Mouse (Mus musculus) T-helper 1 cell (primary cell): ENCODE measurements around the gene Olfr1039.
"Not testable (repeated sequence)": the region's sequence is repeated elsewhere in the genome, so short reads cannot be mapped to it uniquely, and the experiment has no call there.

Experiments used
- in situ Hi-C: fragments of 300-600 bp; cut with MboI, MseI; formaldehyde crosslinking; loops from one replicate; pipeline ENCODE4 v1.15.1; 2025; ENCODE audit warnings: high pct_unique_total_duplicates

Olfr1039 gene

DNA sequence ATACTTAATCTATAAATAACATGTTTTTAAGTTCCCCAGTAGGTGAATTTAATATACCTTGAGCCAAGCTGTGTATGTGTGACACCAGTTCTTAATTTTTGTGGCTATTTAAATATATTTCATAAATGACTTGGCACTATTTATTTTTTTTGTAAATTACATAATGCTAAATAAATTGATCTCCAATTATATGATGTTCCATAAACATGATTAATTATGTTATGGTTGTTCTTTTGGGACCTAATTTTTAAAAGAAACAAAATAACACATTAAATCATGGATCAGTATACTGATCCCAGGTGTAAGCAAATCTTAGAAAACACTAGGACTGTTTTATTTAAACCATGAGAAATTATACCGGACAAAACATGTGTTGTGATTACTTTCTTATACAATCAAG is at the start of gene Olfr1039:
TSS of gene Olfr1039 (minus strand) at position 101 of the 400 bp plus-strand sequence.
- in situ Hi-C loops, result no loop called here

DNA sequence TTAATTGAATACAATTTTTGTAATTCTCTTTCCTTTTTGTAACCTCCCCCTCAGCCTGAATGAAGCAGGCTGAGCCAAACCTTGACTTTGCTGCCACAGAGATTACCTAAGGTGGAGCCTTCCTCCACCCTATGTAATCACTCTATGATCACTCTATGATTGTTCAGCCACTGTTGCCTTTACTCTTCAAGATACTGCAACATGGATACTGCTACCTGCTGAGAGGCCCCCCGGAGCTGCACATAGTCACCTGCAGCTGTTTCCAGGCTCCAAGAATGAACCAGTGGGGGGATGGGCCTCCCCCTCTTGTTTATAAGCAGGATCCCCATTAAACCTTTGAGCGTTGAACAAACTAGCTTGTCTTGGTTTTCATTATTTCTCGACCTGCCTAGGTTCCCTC is 44.2 kb upstream of the Olfr1039 start:
- in situ Hi-C loops, result no loop called here

DNA sequence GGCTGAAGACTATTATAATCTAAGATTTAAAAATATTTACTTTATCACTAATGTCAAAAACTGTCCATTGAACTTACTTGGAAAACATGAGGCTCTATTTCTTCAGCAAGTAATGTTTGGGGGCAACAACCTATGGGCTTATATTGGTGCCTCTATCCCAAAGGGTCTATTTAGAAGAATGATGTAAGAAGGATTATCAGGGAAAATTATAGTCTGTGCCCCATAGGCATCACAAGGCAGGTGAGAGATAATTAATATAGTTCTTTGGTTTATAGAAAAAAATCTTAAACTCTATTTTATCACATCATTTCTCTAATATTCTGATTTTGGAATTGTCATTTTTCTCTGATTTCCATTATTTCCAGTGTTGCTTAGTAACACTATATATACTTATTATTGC is 42.0 kb upstream of the Olfr1039 start, which contains the start of gene Olfr1044:
TSS of gene Olfr1044 (minus strand) at position 101 of the 400 bp plus-strand sequence.
- in situ Hi-C loops, result no loop called here

DNA sequence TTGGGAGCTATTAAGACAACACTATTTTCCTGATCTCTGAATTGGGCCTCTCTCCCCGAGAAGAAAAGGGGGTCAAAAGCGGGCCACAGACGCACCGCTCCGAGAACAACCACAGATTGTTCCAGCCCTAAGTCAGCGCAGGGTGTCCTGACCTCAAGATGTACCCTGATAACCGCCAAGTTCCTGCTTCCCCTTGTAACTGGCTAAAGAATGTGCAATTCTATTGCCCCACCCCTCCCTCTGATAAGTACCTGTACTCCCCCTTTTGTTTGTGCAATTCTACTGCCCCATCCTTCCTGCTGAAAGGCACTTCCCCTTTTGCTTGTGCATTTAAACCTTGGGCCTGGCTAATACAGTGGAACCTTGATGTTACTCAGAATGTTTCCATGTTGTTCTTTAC is 39.7 kb upstream of the Olfr1039 start:
- in situ Hi-C loops, result not testable (repeated sequence)

DNA sequence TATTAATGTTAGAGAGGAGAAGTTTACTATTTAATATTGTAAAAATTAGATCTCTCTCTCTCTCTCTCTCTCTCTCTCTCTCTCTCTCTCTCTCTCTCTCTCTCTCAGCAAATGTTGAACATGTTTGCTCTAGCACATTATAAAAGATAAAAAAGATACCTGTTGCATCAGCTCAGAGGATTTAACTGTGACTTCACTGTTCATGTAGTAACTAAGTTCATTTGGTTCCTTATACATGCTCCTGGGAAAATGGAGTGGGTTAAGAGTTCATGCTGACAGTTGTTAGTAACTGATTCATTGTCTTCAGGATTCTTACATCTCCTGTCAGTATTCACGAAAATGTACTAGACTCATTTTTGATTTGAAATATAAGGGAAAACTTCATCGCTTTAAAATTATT is 31.7 kb upstream of the Olfr1039 start, which contains the start of gene Olfr1043:
TSS of gene Olfr1043 (minus strand) at position 101 of the 400 bp plus-strand sequence.
- in situ Hi-C loops, result no loop called here

DNA sequence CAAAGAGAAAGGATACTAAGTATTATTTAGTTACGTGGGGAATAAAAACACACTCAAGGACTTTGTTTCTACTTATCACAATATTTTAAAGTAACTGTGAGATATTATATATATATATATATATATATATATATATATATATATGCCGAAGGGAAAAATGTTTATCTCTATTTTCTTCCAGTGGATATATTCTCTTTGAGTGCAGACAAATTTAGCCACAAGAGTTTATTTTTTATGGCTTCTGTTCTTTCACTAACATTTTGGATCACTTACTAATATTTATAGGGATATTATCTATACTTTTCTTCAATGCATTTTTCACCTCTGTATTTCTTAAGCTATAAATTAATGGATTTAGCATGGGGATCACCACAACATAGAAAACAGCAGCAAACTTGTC is 26.0 kb upstream of the Olfr1039 start, which contains the start of gene Olfr1042:
TSS of gene Olfr1042 (minus strand) at position 101 of the 400 bp plus-strand sequence.
- in situ Hi-C loops, result no loop called here

DNA sequence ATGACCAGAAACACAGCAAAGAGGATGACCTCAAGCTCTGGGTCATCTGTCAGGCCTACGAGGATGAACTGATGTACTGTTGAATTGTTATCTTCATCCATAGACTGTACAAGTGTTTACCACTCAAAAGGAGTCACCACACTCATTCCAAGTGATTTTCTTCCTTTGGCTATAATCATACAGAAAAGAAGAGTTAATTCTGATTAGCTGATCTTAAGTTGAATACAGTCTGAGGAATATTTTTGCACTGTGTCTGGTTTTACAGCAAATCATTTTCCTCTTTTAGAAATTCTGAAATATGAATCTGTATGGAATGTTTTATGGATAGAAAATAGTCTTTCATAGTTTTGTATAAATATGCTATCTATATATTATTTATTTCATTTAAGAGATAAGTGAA is 10.9 kb upstream of the Olfr1039 start, which contains the start of gene Olfr1040:
TSS of gene Olfr1040 (minus strand) at position 101 of the 400 bp plus-strand sequence.
- in situ Hi-C loops, result no loop called here

DNA sequence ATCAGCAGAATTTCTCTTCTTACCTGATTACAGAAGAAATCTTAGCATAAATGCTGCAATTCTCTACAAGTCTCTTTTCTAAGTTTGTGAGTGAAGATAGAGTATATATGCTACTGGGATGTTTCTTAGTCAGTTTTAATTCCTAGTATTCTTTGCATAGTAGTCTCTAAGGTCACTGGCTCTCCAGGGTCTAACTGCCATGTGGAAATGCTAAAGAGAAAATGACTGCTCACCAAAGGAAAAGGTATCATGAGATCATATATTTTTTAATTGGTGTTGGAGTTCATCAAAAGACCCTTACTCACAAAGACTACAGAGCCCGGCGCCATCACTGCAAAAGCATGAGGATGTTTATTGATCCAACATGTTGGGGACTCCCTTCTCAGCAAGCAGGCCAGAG is 48.4 kb downstream of the Olfr1039 start, which contains the start of gene Olfr1037:
TSS of gene Olfr1037 (minus strand) at position 101 of the 400 bp plus-strand sequence.
- in situ Hi-C loops, result no loop called here

DNA sequence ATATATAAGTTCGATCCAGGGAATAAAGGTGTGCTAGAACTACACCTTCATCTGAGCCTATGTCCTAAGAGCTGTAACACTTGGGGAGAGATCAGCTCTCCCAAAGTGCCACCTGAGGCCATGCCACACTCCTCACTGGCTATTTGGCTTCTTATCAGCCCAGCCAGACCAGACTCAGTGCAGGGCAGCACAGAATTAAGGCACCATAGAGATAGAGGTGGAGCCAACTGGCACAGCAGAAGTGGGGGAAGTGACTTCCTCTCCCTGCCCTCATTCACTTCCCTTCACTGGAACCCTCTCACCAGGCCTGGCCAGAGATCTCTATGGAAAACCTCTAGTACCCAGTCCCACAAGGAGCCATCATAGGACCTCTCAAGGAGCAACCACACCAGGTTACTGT is 55.2 kb downstream of the Olfr1039 start:
- in situ Hi-C loops, result not testable (repeated sequence)
